In the genomic region with DNA sequence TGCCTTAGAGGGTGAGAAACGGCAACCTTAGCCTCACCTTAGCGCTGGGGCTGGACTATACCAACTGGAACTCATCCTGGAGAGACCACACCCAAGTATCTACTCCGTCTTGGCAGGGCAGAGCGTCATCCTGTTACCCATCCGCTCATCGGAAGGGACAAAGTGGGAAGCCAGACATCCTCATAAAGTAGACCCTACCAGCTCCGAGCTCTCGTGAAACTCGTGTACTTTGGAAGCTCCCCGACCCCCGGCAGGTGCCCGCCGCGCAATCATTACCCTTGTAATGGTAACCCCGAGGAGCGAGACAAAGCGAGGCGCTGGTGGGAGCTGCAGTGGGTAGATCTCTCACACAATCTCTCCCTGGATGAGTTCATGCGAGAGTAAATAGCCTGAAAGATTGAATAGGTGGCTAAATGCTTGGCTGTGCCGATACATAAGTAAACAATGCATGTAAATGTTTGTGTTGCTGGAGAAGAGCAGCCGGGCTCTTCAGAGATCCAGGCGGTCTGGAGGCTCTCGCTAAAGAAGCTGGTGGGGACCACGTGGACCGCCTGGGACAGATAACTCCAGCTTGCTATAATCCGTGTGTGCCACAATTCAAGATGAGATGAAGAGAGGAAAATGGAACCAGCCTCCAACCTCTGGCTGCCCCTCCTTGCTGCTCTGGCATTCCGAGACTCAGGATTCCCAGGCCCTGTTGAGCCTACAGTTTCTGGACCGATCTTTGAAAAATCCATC, we compare ENCODE assay signal across 9 mouse cellular contexts. TPM values are rescaled to one million over a fixed set of nuclear protein-coding genes. Genes with fewer than 3 reads are reported as not detected.
A peak's percentile ranks its signal among the peaks of the same experiment; 100 is the strongest.
DNase-seq lines count a peak whose midpoint lies in the region; ATAC-seq lines count a peak whose summit lies in the region.
"Had no signal": no experiment of that assay in that cellular context is flagged by ENCODE, and none has a peak within 500 bp of the region (broad histone marks: within the 10 kb centered on the region; RNA-seq: fewer than 3 reads in every experiment).

No protein-coding gene starts in this region.

- H3K4me1 ChIP-seq in heart, embryonic 13.5 days = peaks cover 28% of the 10 kb centered on the region
- peaks cover 34% of the 10 kb centered on the region for H3K4me1 ChIP-seq in hindbrain, embryonic 10.5 days (replicated peaks)
- H3K4me1 ChIP-seq in midbrain, embryonic 16.5 days (ENCODE audit: control insufficient read depth, insufficient read depth, low read length) = peaks cover 8% of the 10 kb centered on the region

- H3K4me2 ChIP-seq in heart, embryonic 13.5 days = peak overlapping the region; percentile 96
- H3K4me2 ChIP-seq in midbrain, embryonic 16.5 days (ENCODE audit: low read length) = peak overlapping the region; percentile 85

- ATAC-seq in heart, embryonic 13.5 days (ENCODE audit: extremely low read depth, insufficient number of reproducible peaks, low FRiP score, low TSS enrichment) = no peak
- ATAC-seq in midbrain, embryonic 16.5 days = peak; percentile 47

- no peaks in the 10 kb centered on the region for H3K36me3 ChIP-seq in heart, embryonic 13.5 days
- no peaks in the 10 kb centered on the region for H3K36me3 ChIP-seq in hindbrain, embryonic 10.5 days
- no peaks in the 10 kb centered on the region for H3K36me3 ChIP-seq in midbrain, embryonic 16.5 days (ENCODE audit: control insufficient read depth, insufficient read depth, low read length)
- H3K36me3 ChIP-seq: G1E had no signal

- no peaks in the 10 kb centered on the region for H3K9me3 ChIP-seq in heart, embryonic 13.5 days
- H3K9me3 ChIP-seq in hindbrain, embryonic 10.5 days = no peaks in the 10 kb centered on the region
- no peaks in the 10 kb centered on the region for H3K9me3 ChIP-seq in midbrain, embryonic 16.5 days (replicated peaks; ENCODE audit: control insufficient read depth, low read length, poor library complexity, severe bottlenecking)
- H3K9me3 ChIP-seq: G1E had no signal

- H3K9ac ChIP-seq in heart, embryonic 13.5 days = peak overlapping the region; percentile 59; the same call in 1 of the 2 replicates
- peak overlapping the region; percentile 55 for H3K9ac ChIP-seq in midbrain, embryonic 16.5 days (ENCODE audit: low read depth, low read length)

- H3K4me3 ChIP-seq in heart, embryonic 13.5 days = peak overlapping the region; percentile 59
- H3K4me3 ChIP-seq in hindbrain, embryonic 10.5 days = peak overlapping the region; percentile 63
- H3K4me3 ChIP-seq in midbrain, embryonic 16.5 days (ENCODE audit: low read depth, low read length) = peak overlapping the region; percentile 51

- intact Hi-C loops in heart, postnatal 10 days (cut with DNase I) = no loop called here

- H3K27me3 ChIP-seq in heart, embryonic 13.5 days (replicated peaks) = peaks cover 86% of the 10 kb centered on the region
- peaks cover 76% of the 10 kb centered on the region for H3K27me3 ChIP-seq in hindbrain, embryonic 10.5 days (ENCODE audit: insufficient read depth, poor library complexity, severe bottlenecking)
- H3K27me3 ChIP-seq in midbrain, embryonic 16.5 days (ENCODE audit: control insufficient read depth, insufficient read depth, low read depth, low read length) = peaks cover 10% of the 10 kb centered on the region

- no peak for DNase-seq in heart, postnatal 10 days
- DNase-seq in WW6 (ENCODE audit: low read depth, low spot score) = peak; percentile 7
- peak; percentile 37 for DNase-seq in hindbrain, embryonic 10.5 days (ENCODE audit: low spot score)
- DNase-seq in adrenal gland, adult 18-20 months (ENCODE audit: low spot score in 2 of 2) = no peak
- DNase-seq in T-cell, adult 2 months (ENCODE audit: low spot score) = no peak
- no peak for DNase-seq in urinary bladder, adult 18-20 months (ENCODE audit: low spot score in 2 of 2)

- WGBS in heart, embryonic 13.5 days = 6% methylated on average over 28 of the region's 28 CpGs
- WGBS in hindbrain, embryonic 10.5 days = 4% methylated on average over 28 of the region's 28 CpGs
- 2% methylated on average over 28 of the region's 28 CpGs for WGBS in midbrain, embryonic 16.5 days

- H3K27ac ChIP-seq in heart, embryonic 13.5 days (replicated peaks) = no peak overlapping the region
- H3K27ac ChIP-seq in hindbrain, embryonic 10.5 days = peak overlapping the region; percentile 82; the same call in 1 of the 2 replicates
- H3K27ac ChIP-seq in midbrain, embryonic 16.5 days (ENCODE audit: low read length) = peak overlapping the region; percentile 44

RNA-seq across cellular contexts. Expression of a gene that starts 1.2 kb away (rescaled TPM):
- polyA plus RNA-seq in heart, embryonic 13.5 days (2015; fragmentation: Nextera tagmentation; extraction: Ambion mirVana) = 0.99 and 1.4 TPM in 2 replicates
- total RNA-seq in heart, postnatal 10 days (2021) = under 1 TPM; 0.17 to 0.20 TPM
- polyA plus RNA-seq in hindbrain, embryonic 10.5 days (2016; fragmentation: Nextera tagmentation; extraction: Ambion mirVana) = 1.0 and 2.4 TPM in 2 replicates
- 9.2 and 10.4 TPM in 2 replicates for polyA plus RNA-seq in midbrain, embryonic 16.5 days (2015; fragmentation: Nextera tagmentation; extraction: Ambion mirVana)
- 1 to 10 TPM in 1 of 2 experiments, under 1 TPM in 1; 0.56 to 1.5 TPM for total RNA-seq in adrenal gland, adult 18-20 months (2021)

RNA-seq across cellular contexts. Expression of a gene that starts 51.7 kb away (rescaled TPM):
- not detected in 2 replicates for polyA plus RNA-seq in heart, embryonic 13.5 days (2015; fragmentation: Nextera tagmentation; extraction: Ambion mirVana)
- total RNA-seq in heart, postnatal 10 days (2021) = not detected
- not detected in 2 replicates for polyA plus RNA-seq in hindbrain, embryonic 10.5 days (2016; fragmentation: Nextera tagmentation; extraction: Ambion mirVana)
- polyA plus RNA-seq in midbrain, embryonic 16.5 days (2015; fragmentation: Nextera tagmentation; extraction: Ambion mirVana) = 0.23 TPM in 1 of 2 replicates, not detected in the other
- total RNA-seq in adrenal gland, adult 18-20 months (2021) = not detected
- polyA plus RNA-seq: G1E had no signal

RNA-seq across cellular contexts. Expression of a gene that starts 52.4 kb away (rescaled TPM):
- polyA plus RNA-seq in heart, embryonic 13.5 days (2015; fragmentation: Nextera tagmentation; extraction: Ambion mirVana) = 27.9 and 35.1 TPM in 2 replicates
- 10 to 100 TPM; 17.4 to 20.7 TPM for total RNA-seq in heart, postnatal 10 days (2021)
- 37.8 and 39.6 TPM in 2 replicates for polyA plus RNA-seq in hindbrain, embryonic 10.5 days (2016; fragmentation: Nextera tagmentation; extraction: Ambion mirVana)
- polyA plus RNA-seq in midbrain, embryonic 16.5 days (2015; fragmentation: Nextera tagmentation; extraction: Ambion mirVana) = 19.9 and 21.2 TPM in 2 replicates
- total RNA-seq in adrenal gland, adult 18-20 months (2021) = 10 to 100 TPM; 15.9 to 21.3 TPM

Comparison
In these comparisons a context has a peak if more than half of its experiments do, and no peak if none do; other contexts are left out.
1. DNase-seq: peak in WW6 (single experiment) and hindbrain, embryonic 10.5 days (single experiment); none in heart, postnatal 10 days (0 of 2), adrenal gland, adult 18-20 months (0 of 2), T-cell, adult 2 months (single experiment) and urinary bladder, adult 18-20 months (0 of 2).
2. Peak in every context shown above with its lines, with median percentiles within 50 percentile points of each other: H3K4me3 ChIP-seq.